Mouse (Mus musculus) adrenal gland, postnatal 25 days (tissue): ENCODE results near the gene Lamc1. TPM values are rescaled to one million over a fixed set of nuclear protein-coding genes. Genes with fewer than 3 reads are reported as not detected.
A peak's percentile ranks its signal among the peaks of the same experiment; 100 is the strongest.

ENCODE experiments used
- DNase-seq: peaks from one replicate; pipeline ENCODE4 v3.0.0; 2021; ENCODE audit warnings: mixed read lengths
- total RNA-seq: library from RNA; stranded (reverse); gene quantifications from 2 replicates; pipeline ENCODE4 v1.2.3, GENCODE M21; 2021

Gene Lamc1
- total RNA-seq, 1 experiment from 2014 or later: 103 TPM

GRCm38 (mm10) chr1:153265066-153265465, 67.5 kb downstream of the Lamc1 start:
- DNase-seq: no peak

GRCm38 (mm10) chr1:153259752-153260300, 72.8 kb downstream of the Lamc1 start:
- DNase-seq: no peak

GRCm38 (mm10) chr1:153252540-153253210, 79.9 kb downstream of the Lamc1 start:
- no peak for DNase-seq

GRCm38 (mm10) chr1:153251590-153252206, 80.9 kb downstream of the Lamc1 start:
- no peak for DNase-seq

GRCm38 (mm10) chr1:153241346-153241745, 91.2 kb downstream of the Lamc1 start:
- DNase-seq: no peak

DNA sequence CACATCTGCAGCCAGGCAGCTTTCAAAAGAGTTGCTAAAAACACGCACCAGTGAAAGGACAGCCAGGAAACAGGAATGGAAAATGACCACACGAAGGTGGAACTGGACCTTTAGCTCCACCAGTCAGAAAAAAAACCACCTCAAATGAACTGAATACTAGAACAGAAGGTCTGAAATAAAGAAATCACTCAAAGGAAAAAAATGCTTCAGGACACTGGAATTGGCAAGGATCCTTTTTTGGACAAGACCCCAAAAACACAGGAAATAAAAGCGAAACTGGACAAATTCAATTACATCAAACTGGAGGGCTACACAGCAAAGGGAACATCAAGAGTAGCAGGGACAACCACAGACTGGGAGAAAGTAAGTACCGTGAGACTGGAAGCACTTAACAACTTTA, 97.0 kb downstream of the Lamc1 start:
- DNase-seq: no peak

DNA sequence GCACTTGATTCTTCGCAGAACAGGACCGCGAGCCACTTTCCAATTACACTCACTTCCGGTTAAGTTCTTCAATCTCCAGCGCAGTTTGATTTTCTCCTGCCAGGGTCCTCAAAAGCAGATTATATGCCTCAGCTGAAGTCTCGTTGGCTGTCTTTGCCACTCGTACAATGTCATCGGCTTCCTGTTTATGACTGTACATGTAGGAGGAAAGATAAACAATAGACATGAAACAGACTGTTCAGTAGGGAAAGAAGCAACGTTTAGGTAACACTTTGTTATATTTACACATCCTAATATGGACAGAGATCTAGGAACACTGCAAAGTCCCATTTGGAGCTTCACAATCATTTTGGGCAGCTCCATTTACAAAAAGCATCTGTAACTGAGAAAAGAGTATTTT, 100.9 kb downstream of the Lamc1 start:
- DNase-seq: no peak

DNA sequence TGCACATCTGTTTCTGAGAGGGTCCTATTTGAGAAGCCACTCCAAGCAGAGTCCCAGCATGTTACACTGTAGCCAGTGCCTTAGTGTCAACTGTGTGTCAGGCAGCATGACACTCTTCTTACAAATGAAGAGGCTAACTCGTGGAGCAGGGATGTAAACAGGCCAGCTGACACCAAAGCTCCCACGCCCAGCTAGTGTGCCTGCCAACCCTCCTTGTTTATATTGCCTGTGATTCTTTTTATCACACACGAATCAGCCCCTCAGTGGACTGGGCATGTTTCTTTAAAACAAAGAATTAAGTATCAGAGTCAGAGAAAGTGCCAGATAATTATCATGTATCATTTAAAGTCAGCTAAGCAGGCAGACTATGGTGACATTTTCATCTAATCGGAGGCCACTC, 104.7 kb downstream of the Lamc1 start:
- no peak for DNase-seq

- DNase-seq: no peak
Observed at GRCm38 (mm10) chr1:153227096-153227495, 105.5 kb downstream of the Lamc1 start.

DNA sequence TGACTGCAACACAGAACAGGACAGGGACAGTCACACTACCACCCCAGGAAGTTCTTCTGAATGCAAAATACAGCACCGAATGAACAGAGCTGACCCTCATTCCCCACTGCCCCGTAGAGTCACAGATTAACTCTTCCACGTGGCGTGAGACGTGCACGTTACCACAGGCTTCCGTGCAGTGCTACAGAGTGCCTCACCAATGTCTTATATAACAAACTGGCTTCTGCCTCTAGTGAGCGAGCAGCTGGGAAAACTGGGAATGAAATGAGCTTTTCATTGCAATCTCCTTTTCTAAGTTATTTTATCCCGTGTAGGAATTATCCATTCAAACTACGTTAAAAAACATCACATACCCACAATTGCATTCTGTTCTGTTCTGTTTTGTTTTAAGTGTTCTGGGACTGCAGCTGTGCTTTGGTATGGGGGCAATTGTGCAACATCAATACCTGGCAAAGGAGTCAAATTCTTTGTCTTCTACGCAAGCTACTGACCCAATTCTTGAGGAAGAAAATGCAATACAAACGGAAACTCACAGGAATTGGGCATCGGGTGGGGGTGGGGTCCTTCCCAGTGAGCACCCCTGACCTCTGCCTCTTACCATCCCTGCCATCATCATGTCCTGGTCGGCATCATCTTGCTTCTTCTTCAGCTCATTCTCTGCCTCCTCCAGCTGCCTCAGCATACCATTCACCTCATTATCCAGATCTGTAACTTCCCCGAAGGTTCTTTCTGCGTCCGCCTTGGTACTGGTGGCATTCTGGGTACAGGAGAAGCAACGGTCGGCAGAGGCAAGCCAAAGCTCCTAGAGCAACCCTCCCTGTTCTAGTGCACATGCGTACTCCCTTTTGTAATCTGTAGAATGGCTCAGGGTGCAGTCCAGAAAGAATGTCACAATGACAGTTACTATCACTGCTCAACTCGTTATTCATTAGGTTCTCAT, 106.5 kb downstream of the Lamc1 start:
- DNase-seq: no peak

GRCm38 (mm10) chr1:153224331-153224730, 108.3 kb downstream of the Lamc1 start:
- DNase-seq: no peak

DNA sequence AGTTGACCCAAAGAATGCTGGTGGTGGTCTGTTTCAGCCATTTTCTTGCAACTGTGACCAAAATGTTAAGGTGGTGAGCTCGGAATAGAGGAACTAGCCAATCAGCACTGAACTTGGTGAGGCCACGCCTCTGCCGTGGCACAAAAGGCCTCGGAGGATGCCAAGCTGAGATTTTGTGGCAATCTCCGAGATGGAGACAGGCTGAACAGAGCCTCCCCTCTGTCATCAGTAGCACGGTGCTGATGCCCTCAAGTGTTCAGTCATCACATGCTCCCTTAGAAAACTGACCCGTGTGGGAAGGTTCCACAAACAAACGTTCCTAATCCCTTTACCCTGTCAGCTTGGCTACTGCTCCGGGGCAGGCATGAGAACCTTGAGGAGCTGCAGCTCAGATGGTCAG, 113.2 kb downstream of the Lamc1 start:
- no peak for DNase-seq

GRCm38 (mm10) chr1:153216516-153216915, 116.1 kb downstream of the Lamc1 start:
- DNase-seq: no peak

- DNase-seq: no peak
Observed at GRCm38 (mm10) chr1:153215676-153216075, 116.9 kb downstream of the Lamc1 start.

GRCm38 (mm10) chr1:153210992-153211391, 121.6 kb downstream of the Lamc1 start:
- no peak for DNase-seq

DNA sequence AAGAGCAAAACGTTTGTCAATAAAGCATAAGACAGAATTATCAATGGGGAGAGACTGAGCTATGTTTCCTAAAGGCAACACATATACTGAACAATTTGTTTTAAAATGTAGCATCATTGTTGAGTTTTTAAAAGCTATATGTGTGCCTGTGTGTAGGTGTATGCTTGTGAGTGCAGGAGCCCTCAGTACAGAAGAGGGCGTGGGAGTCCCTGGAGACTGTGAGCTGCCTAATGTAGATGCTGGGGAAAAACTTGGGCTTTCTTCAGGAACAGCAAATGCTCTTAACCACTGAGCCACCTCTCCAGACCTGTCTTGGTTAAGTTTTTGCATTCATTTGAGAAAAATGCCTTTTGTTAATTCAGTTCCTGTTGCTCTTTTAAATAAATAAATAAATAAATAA, 122.4 kb downstream of the Lamc1 start:
- DNase-seq: no peak

DNA sequence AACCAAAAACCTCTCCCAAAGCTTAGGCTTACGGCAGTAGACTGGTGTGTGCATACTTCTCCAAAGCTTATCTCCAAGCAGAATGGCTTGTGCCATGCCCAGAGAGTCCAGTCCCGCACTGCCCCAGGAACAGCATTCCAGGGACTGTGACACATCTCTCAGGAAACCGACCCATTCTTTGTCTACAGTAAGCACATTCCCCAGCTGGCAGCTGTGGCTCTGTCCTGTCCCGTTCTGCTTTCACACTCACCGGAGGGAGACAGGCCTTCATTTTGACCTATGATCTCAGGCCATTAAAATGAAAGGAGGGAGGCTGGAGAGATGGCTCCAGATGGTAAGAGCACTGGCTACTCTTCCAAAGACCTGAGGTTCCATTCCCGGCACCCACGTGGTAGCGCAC, 130.4 kb downstream of the Lamc1 start:
- DNase-seq: no peak

GRCm38 (mm10) chr1:153201448-153201847, 131.1 kb downstream of the Lamc1 start:
- no peak for DNase-seq

DNA sequence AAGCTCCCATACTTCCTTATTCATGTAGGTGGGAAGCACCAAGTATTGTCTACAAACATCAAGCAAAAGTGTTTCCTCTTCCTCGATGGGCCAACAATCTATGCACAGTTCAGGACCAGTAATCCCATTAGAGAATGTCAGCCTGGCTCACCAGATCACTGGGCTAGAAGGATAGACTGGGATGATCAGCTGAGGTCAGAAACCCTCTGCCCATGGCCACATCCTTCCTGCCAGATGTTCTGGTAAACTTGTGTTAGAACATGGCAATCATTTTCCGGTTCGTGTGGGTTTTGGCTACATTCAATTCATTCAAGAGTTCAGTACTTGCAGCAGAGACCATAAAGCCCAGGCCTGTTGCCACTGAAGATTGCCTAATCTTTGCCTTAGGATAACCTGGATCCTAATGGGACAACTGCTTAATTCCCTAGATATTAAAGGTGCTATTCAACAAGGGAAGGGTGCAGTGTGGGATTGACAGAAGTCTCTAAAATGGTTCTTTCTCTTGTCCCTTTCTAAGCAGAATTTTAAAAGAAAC, 135.2 kb downstream of the Lamc1 start:
- no peak for DNase-seq

DNA sequence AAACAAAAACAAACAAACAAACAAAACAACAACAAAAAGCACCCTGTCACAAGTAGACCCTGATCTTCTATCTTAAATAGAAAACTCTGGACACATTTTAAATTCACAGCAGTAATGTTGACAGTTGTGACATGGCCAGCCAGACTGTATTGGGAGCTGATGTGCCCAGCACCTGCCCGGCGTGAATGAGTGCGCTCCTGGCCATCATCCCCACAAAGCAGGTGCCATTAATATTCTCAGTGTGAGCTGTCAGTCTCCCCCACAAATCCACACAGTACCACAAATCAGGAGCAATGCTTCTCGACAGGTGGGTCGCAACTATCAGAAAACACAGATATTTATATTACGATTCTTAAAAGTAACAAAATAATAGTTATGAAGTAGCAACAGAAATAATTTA, 139.6 kb downstream of the Lamc1 start:
- no peak for DNase-seq

GRCm38 (mm10) chr1:153192379-153192778, 140.2 kb downstream of the Lamc1 start:
- DNase-seq: no peak

DNA sequence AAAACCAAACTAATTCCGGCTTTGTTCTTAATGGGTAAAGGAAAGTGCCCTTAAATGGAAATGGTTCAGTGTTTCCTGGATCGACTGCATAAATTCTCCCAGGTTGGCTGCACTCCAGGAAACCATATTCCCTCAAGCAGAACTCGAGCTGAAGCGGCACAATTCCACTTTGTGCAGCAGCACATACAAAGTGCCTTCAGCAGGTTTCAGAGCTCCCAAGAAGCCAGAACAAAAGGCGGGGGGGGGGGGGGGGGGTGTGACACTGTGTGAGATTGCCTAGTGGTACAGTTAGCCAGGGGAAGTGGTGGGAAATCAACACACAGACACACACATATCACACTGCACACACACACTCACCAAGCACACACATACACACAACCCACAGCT, 140.7 kb downstream of the Lamc1 start:
- peak; percentile 30 for DNase-seq
